Mouse (Mus musculus): ENCODE data around the gene Vwa7. TPM values are rescaled to one million over a fixed set of nuclear protein-coding genes. Genes with fewer than 3 reads are reported as not detected.

The Vwa7 gene
- total RNA-seq, 2 experiments from 2014 or later, result 0.14 to 0.21 TPM

DNA sequence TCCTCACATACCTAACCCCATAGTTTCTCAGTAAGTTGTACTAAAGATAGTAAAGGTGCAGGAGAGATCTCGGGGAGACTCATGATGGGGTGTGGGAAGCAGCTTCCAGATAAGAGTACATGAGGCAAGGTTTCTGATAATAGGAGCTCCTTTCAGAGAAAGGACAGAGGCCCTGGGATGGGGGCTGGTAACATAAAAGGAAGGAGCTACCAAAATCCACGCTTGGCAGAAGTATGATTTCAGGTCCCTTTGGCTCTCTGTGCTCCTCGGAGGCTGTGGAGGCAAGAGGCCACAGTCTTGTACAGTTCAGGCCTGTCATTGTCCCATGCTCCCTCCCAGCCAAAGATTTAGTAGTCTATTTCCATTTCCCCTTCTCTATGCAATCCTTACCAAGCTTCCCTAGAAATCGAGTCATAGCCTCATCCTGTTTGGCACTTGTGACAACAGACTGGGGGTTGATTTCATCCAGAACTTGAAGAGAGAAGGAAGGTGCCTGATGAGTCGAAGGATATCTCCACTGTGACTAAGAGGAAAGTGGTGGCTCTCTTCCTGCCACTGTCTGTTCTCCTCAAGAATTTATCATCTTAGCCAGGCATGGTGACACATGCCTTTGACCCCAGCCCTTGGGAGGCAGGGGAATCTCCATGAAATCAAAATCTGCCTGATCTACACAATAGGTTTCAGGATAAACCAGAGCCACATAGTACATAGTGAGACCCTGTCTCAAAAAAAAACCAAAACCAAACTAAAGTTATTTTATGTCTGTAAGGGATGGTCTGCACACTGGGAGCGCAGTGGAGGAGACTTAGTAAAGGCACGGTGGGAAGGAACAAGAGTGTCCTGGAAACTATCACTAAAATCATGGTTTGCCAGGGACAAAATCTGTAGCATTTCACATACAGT is 28.8 kb downstream of the Vwa7 start:
- DNase-seq (ENCODE audit: low spot score in 2 of 2), result no peak

- DNase-seq (ENCODE audit: low spot score in 2 of 2), result no peak
Measured at GRCm38 (mm10) chr17:35045807-35046680, 29.7 kb downstream of the Vwa7 start.

DNA sequence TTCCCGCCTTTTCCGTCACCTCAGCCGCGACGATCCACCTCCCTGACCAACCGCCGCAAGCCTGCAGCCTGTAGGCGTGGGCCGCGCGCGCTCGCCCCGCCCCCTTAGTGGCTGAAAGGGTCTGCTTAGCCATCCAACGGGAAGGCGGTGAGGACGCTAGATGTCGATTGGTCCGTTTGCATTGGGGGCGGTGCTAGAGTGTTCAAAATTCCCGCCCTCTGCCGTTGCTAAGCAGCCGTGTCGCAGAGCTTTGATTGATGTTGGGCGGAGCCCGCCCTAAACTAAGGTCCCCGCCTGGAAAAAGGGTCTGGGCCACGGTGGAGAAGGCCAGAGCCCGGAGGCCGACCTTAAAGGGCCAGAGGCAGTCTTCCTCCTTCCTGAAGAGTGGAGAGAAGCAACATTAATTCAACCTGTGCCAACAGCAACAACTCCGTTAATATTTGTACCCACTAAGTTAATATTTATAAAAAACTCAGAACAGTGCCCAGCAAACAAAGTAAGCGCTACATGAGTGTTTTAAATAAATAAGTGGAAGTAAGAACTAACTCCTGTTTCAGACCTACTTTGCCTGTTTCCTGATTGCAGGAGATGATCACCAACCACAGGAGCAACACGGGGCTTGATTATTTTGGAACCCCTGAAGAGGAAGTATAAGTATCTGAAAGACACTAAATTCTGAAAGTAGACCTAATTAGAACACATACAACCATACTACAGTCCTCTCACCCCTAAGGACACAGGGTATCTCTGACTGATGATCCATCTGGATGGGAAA is 30.5 kb downstream of the Vwa7 start, which contains the start of gene Msh5:
TSS of gene Msh5 (minus strand) at position 65 of the 775 bp plus-strand sequence.
- DNase-seq (ENCODE audit: low spot score in 2 of 2), result peak; percentile 93 to 97

DNA sequence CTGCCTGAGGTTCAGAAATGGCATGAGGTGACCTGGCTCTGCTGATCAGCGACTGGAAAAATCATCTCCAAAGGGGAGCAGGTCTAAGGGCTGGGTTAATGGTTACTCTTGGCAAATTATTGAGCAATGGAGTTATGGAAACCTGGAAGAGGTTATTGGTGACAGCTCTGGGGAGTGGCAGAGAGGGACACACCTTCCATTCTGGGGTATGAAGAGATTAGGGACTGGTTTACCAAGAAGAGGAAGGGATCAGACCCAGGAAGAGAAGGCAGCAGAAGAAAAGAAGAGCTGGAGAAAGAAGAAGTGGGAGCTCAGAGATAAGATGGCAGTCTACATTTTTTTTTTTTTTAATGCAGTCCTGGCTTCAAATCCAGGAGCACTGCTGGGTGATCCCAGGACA is 31.3 kb downstream of the Vwa7 start:
- no peak for DNase-seq (ENCODE audit: low spot score in 2 of 2)

GRCm38 (mm10) chr17:35048149-35048931 is 32.0 kb downstream of the Vwa7 start:
- DNase-seq (ENCODE audit: low spot score in 2 of 2), result no peak

DNA sequence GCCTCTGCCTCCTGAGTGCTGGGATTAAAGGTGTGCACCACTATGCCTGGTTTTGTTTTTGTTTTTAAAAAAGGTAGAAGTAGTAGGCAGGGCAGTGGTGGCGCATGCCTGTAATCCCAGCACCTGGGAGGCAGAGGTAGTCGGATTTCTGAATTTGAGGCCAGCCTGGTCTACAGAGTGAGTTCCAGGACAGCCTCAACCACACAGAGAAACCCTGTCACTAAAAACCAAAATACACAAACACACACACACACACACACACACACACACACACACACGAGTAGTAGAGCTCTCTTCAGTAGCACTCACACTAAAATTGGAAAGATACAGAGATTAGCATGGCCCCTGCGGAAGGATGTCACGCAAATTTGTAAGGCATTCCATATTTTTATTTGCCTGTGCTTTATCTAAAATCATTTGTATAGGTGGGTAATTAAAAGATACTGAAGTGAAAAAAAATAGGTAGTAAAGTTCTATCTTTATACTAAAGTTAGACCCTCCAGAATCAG is 32.6 kb downstream of the Vwa7 start:
- no peak for DNase-seq (ENCODE audit: low spot score in 2 of 2)

- DNase-seq (ENCODE audit: low spot score in 2 of 2), result no peak
Measured at GRCm38 (mm10) chr17:35049561-35050016, 33.2 kb downstream of the Vwa7 start, which contains the start of gene Clic1. Gene Clic1, plus strand, starts transcription at chr17:35049966.

- DNase-seq (ENCODE audit: low spot score in 2 of 2), result no peak
Measured at GRCm38 (mm10) chr17:35050126-35050750, 33.9 kb downstream of the Vwa7 start.

DNA sequence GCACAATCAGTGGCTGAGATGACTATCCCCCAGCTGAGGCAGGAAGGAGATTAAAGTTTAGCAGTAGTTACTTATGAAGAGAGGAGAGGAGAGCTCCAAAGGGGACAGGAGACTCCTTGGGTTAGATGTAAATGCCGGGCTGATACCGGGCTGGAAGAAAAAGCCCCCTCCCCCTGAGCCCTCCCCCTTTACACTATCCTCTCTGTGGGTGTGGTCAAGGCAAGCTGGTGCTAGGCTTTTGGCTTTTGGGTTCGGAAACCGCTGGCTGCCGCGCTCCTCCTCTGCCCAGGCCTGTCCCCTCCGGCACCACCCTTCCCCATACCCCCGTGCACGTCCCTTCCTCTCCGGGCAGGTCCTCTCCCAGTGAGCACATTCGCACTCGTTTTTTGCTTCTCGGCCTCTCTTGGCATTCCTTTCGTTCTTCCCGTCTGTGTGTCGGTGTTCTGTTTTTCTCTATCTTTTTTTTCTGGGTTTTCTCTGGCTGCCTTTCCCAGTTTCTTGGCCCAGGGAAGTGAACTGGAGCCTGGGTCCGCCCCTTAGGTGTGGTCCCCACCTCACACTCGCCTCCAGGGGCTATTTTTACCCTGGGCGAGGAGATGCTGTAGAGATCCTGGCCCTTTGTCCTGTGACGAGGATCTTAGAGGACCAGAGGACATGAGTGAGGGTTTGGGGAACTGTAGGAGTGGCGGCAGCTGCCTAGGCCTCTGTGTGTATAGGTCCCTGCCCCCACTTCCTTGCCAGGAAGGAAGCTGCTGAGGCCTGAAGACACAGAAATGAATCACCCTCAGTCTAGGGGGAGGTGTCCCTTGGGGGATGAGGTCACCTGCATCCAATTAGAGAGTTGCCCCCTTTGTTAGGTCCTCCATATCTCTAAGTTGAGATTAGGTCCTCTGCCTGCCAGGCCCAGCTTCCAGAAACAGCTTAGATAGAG is 35.0 kb downstream of the Vwa7 start:
- DNase-seq (ENCODE audit: low spot score in 2 of 2), result no peak

- DNase-seq (ENCODE audit: low spot score in 2 of 2), result no peak
Measured at GRCm38 (mm10) chr17:35052271-35052798, 36.0 kb downstream of the Vwa7 start.

DNA sequence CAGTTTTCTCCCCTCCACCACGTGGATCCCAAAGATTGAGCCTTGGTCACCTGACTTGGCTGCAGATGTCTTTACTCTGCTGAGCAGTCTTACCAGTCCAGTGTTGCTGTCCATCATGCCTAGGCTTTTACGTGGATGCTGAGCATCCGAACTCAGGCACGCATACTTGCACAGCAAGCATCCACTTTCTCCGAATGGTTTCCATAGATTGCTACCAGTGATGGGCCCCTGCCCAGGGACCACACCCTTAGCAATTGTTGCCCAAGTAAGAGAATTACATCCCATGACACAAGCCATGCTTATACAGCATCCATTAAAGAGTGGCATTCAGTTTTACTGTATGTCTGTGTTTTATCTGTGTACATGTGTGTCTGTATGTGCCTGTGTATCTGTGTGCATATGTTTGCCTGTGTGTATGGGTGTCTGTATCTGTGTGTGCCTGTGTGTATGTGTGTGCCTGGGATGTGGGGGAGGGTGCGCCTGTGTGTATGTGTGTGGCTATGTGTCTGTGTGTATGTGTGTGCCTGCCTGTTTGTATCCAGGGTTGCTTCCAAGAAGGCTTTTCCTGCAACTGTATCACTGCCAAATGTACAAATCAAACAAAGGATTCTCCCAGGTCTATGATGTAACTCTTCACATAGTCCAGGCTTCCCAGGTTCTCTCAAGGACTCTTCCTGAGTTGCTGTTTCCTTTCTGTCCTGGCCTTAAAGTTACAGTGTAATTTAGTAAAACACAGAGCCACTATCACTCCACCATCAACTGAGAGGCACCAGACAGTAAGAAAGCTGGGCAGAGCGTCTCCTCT is 39.5 kb downstream of the Vwa7 start:
- DNase-seq (ENCODE audit: low spot score in 2 of 2), result no peak

- no peak for DNase-seq (ENCODE audit: low spot score in 2 of 2)
Measured at GRCm38 (mm10) chr17:35057090-35057489, 40.7 kb downstream of the Vwa7 start.

DNA sequence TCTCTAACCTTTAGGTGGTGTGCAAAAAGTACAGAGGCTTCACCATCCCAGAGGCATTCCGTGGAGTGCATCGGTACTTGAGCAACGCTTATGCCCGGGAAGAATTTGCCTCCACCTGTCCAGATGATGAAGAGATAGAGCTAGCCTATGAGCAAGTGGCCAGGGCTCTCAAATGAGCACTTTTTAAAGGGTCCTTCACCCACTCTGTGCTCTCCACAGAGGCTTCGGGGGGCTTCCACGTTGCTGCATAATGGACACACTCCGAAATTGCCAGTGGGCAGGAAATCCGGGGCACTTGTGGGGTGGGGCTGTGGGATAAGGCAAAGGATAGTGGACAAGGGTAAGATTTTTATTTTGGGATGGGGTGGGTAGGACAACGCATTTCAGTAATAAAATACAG is 41.9 kb downstream of the Vwa7 start:
- DNase-seq (ENCODE audit: low spot score in 2 of 2), result no peak

DNA sequence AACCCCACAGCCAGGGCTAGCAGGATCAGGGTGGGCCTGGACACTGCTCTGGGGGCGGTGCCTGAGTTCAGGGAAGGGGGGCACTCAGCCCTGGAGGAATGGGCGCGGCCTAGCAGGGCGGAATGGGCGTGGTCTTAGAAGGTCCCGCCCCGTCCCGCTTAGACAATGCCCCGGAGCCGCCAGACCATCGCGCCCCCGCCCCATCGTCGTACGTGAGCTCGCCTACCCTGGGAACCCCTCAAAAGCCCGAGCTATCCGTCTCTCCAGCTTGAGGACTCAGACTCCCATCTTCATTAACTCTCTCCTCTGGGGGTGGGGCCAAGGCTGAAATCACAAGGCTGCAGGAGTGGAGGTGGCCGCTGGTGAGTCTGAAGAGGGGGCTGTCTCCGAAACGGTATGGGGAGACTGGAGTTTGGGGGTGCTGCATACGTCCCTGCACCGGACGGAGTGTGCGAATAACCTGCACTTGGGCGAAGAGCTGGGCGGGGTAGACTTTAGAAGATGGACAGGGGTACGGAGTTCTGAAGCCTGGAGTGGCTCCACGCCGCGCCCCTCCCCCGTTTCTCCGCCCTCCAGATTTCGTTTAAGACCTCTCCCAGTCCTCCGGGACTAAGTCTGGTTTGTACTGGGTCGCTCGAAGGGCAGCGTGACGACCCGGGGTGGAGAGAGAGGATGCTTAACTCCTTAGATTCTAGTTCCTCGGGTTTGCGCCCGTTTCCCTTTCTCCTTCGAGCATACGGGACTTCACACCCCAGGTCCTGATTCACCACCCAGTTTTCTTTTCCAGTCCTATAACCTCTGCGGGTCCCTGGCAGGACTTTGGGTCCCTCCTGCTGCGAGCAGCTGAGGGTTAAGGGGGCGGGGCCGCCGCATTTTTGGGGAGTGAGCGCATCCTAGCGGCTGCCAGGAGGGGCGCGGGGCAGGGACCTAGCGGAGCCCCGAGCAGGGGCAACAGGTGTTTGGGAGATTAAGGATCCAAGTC is 42.8 kb downstream of the Vwa7 start, which contains the start of gene Ddah2:
TSS of gene Ddah2 (plus strand) at position 125 of the 982 bp plus-strand sequence.
- peak; percentile 79 to 85 for DNase-seq (ENCODE audit: low spot score in 2 of 2)

- no peak for DNase-seq (ENCODE audit: low spot score in 2 of 2)
Measured at GRCm38 (mm10) chr17:35060071-35060470, 43.7 kb downstream of the Vwa7 start.

GRCm38 (mm10) chr17:35060737-35061297 is 44.4 kb downstream of the Vwa7 start:
- no peak for DNase-seq (ENCODE audit: low spot score in 2 of 2)

All from layer of hippocampus, postnatal 14 days (tissue).